Mouse (Mus musculus) CD4-positive helper T cell, adult 2 months (primary cell): ENCODE results near the gene Atp11a.

Source experiments
- DNase-seq: peaks from one replicate; pipeline ENCODE4 v3.0.0-alpha.2; 2012; ENCODE audit warnings: low read depth, missing footprints, low spot score

Gene Atp11a

GRCm38 (mm10) chr8:12769296-12769695 lies 12.5 kb downstream of the Atp11a start:
- no peak for DNase-seq

DNA sequence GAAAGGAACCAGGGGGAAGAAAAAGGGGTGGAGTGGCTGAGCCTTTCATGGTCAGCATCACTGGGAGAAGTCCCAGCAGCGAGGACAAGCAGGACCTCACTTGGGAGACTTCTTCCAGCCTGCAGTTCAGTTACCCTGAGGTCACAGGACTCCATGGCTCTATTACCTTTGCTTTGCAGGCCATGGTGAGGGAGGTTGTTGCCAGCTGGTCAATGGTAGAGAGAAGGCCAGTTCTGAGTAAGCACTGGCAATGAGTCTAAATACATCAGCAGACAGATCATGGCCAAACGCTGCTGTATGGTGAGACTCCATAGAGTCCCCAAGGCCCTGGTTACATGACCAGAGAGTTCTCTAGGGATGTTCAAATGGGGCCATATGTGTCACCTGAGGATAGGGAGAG lies 15.5 kb downstream of the Atp11a start:
- no peak for DNase-seq

- DNase-seq = no peak
Observed at GRCm38 (mm10) chr8:12773914-12774313, 17.1 kb downstream of the Atp11a start.

DNA sequence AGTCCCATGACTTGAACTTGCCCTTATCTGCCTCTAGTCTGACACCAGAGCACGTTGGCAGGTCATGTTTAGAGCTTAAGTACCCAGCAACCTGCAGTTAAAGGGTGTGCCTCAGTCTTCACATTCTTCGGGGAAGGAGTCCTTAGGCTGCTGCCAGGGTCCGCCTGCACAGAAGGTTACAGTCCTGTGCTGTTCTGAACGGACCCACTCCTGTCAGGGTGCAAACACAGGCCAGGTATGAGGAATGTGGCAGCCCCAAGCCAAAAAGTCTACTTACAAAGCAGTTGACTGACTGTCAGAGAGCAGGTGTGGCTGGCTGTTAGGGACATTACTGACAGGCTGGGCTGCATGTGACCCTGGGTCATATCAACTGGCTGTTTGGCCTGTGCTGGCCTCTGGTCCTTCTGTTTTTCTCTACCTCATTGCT lies 18.1 kb downstream of the Atp11a start:
- no peak for DNase-seq

DNA sequence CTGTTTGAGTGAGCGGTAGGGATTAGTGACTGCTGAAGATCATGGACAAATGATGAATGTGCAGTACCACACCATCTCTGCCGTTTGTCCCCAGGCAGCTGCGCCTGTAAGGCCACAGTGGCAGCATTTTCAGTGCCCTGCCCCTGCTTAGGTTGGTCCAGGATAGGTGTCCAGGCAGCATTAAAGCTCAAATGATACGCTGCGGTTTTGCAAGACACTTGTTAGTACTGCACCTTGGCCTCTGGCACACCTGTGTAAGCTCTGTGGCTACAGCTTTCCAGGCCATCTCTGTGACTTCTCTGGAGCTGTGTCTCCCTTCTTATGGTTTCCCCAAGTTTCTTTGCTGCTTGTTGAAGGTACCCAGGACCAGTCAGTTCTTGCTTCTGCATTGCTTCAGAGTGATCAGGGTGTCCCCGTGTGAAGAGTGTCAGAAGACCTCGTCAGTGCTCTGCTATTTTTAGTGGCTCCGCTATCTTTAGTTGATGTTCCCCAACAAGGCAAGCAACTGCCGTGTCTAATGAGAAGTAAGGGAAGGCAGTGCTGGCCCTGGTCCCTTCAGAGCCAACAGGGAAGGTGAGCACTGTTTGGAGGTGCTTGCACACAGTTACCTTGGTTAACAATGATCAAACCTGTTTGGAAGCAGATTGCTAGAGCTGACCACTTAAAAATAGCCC lies 18.6 kb downstream of the Atp11a start:
- DNase-seq = no peak

DNA sequence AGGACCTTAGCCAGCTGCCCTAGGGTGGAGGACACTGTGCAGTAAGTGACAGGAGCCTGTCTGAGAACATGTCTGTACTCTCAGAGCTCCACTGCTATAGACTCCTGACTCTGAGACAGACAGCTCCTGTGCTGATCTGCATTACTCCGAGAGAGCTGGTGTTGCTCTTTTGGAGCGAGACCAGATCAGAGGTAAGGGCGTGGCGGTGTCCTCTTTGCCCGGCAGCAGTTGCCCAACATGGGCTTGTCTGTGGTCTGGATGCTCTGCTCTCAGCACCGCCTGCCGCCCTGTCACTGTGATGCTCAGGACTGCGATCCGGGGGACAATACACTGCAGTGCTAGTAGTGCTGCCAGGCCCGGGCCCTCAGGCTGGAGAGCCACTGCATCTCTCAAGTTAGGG lies 19.4 kb downstream of the Atp11a start:
- DNase-seq = no peak

DNA sequence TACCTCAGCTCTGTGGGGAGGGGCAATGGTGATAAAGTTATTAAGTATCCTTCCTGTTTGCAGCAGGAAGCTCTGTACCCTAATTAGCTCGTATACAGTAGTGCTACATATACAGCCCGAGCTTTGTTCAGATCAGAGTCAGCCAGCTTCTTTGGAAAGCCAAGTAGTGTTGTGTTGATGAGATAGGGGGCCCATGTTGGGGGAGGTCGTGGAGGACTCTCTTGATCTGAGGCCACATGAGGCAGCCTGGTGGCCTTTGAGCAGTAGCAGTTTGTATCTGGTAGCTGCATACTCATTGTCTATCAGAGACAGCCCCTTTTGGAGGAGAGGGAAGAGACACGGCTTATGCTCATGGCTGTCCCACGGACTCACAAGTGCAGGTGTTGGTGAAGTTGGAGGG lies 20.4 kb downstream of the Atp11a start:
- no peak for DNase-seq

GRCm38 (mm10) chr8:12779541-12779940 lies 22.7 kb downstream of the Atp11a start:
- DNase-seq = no peak

DNA sequence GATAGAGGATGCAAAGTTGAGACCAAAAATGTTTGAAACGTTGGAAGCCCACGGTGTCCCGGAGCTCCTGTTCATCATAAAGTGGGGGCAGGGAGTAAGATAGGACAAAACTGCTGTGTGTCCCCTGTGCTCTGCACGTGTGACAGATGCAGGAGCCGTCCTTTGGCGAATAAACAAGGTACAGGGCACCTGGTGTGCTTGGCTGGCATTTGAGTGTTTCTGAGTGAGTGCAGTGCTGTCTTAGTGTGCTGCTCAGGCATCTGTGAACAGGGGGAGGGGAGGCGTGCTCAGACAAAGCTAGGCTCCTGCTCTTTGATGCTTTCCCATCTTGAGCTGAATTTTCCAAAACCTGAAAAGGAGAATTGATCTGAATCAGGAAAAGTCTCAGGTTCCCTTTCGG lies 28.7 kb downstream of the Atp11a start:
- no peak for DNase-seq

DNA sequence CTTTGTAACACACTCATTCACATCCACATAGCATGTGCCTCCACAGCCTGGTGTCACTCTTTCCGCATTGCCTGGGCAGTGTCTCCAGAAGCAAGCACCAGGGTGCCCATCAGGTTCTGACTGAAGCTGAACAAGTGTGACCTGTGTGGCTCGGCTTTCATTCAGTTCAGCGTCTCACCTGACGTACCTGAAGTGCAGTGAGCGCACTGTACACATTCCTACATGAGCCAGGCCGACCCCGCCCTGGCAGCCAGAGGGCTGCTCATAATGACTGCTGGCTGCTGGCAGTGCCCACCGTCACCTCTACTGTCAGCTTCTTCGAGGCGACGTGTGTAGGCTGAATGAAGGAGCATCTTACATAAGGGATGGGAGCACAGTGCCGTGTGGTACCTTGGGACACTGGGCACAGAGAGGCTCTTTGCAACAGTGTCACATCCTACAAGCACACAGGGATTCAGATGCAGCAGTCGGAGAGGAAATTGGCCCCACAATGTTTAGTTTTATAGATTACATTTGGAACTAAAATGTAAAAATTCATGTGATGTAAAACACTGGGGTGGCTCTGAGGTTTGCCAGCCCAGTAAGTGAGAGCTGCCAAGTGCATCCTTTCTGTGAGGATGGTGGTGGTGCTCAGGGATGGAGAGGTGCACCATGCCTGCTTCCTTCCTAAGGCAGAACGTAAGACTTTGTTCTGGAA lies 29.6 kb downstream of the Atp11a start:
- no peak for DNase-seq

GRCm38 (mm10) chr8:12786958-12787301 lies 30.1 kb downstream of the Atp11a start:
- DNase-seq = no peak

DNA sequence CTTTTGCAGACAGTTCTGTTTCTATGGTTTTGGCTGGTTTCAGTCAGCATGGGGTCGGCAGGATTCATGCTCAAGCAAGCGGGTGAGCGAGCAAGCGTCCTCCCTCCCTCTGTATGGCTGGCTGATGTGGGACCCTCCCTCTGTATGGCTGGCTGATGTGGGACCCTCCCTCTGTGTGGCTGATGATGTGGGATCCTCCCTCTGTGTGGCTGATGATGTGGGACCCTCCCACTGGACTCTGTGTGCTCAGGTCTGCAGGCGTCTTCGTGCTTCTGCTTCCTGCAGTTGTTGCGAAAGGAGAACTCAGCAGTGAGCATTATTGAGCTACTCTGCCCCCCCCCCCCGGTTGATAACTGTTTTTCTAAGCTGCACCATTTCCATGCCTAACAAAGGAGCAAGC lies 30.6 kb downstream of the Atp11a start:
- DNase-seq = no peak

DNA sequence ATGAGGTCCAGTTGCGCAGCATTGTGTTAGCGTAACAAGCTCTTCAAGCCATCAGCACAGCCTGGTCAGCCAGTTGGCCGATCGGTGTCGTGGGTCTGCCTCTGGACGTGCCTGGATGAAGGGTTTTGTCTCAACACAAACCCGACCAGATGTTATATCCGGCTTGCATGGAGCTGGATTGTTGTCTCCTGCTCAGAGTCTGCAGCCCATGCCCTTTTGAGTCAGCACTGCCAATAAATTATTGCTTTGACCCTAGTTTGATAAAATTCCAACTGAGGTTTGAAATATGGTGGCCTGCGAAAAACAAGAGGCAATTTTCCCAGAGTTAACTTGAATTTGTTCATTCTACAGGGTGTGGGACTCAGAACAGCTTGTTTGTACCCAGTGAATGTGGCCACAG lies 31.9 kb downstream of the Atp11a start:
- DNase-seq = no peak

- no peak for DNase-seq
Observed at GRCm38 (mm10) chr8:12795011-12795671, 38.3 kb downstream of the Atp11a start.

DNA sequence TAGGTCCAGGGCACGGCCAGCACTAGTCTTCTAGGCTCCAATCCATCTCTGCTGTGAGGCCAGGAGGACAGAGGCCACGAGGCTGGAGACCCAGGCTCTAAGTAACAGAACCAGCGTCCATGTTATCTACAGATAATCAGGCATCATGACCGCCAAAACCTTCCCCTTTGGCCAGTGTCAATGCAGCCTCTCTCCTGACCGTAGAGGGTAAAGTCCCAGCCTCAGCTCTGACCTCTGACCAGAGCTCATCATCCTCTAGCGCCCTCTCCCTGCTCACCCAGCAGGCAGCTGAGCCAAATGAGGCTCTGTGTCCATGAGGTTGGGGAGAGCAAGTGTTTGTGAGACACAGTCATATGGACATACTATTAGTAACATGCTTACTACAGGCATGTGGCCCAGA lies 42.3 kb downstream of the Atp11a start:
- DNase-seq = no peak

DNA sequence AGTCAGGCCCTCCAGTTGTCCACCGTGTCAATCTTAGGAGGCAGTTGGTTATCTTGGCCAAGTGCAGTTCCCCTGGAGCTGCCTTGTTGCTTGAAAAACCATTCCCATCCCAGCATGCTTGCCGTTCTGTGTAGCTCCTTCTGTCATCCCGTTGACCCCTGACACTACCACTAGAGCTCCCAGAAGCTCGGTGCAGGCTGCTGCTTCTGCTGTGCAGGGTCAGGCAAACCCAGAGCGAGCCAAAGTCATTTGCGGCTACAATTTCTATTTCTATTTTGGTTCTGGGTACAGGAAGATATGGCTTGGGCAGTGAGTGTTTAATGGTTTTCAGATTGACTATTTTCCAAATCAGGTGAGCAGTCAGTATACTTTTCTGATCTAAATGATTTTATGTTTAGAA lies 43.0 kb downstream of the Atp11a start:
- DNase-seq = no peak

DNA sequence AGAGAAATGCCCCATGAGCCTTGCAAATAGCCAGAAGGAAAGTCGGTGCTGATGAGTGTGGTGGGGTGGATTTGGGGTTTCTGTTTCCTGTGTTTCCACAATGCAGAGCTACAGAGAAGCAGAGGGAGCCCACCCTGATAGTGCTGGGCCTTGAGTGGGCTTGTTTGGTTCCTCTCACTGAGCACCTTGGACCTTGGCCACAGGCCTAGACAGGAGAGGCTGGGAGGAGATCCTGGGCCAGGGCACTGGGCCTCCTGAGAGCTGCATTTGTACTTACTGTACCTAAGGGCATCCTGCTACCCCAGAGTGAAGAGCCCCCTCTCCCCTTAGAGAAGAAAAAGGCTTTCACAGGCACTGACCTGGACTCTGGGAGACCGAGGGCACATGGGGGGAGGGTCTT lies 43.4 kb downstream of the Atp11a start:
- DNase-seq = no peak

- DNase-seq = no peak
Observed at GRCm38 (mm10) chr8:12801586-12801985, 44.8 kb downstream of the Atp11a start.

GRCm38 (mm10) chr8:12803121-12803520 lies 46.3 kb downstream of the Atp11a start:
- no peak for DNase-seq

DNA sequence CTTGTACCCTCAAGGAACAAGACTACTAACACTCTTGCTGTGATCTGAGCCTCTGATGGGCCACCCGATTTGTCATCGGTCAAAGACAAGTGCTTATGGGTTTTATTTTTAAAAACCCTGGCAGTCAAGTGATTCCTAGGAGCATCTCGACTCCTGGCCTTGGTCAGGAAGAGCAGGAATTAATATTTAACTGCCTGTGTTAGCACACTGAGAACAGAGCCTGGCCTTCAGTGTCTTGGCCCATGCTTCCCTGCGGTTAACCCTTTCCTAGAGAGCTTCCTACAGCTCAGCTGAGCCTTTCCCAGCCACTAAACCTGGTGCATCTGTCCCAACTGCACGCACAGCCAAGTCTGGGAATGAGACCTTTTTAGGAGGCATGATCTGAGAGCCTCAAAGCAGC lies 48.1 kb downstream of the Atp11a start:
- DNase-seq = no peak

DNA sequence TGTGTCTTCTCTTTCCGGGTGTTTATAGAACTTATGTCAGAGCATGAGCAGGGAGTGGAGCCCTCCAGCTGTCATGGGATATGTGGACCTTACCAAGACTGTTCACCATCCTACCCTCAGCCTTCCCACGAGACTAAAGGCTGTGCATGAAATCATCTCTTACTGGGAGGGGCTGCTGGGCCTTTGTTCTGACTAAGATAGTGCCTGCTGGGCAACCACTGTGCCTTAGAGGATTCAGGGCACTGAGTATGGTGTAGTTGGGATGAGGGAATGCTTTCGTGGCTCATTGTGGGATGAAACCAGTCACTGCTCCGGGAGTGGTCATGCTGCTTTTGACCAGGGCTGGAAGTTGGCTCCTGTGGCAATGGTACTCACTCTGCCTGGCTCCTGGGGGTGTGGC lies 48.8 kb downstream of the Atp11a start:
- DNase-seq = no peak

DNA sequence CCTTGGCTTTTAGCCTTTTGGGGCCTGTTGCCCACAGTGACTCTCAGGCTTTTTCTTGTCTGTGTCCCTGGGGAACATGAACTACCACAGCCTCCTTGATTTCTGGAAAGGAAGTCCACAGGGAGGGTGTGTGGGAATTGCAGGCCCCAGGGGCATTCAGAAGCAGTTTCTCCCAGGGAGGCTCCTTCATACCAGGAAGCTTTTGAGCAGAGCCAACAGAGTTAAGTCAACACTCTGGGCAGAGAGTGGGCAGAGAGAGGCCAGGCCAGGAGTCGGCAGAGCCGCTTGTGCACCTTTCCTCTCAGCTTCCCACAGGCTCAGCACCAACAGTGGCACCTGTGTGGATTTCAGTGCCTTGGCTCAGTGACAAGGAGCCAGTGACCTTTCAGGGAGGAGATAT lies 51.2 kb downstream of the Atp11a start:
- DNase-seq = no peak

DNA sequence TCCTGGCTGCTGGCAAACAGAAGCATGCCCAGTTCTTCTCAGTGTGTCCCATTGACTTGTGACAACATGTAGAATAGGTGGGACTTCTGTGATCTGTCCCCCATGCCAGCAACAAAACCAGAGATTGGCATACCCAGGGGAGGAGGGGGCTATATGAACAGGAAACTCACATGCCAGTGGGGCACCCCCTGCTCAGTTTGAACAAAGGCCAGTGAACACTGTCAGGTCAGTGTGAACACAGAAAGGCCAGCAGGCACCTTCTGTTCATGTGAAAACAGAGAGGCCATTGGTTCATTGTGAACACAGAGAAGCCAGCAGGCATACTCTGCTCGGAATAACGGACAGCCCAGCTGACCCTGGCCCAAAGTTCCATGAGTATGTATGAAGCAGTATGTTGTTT lies 52.7 kb downstream of the Atp11a start:
- no peak for DNase-seq
